Mouse (Mus musculus) granulocyte monocyte progenitor cell, adult 5-6 weeks (primary cell): ENCODE measurements around the gene Bbs9. TPM values are rescaled to one million over a fixed set of nuclear protein-coding genes. Genes with fewer than 3 reads are reported as not detected.
"Not testable (repeated sequence)": the region's sequence is repeated elsewhere in the genome, so short reads cannot be mapped to it uniquely, and the experiment has no call there.

Experiments used
- ATAC-seq: replicated peaks from 2 replicates; pipeline ENCODE4 v1.8.0; 2016; ENCODE audit warnings: mild to moderate bottlenecking, moderate TSS enrichment, inconsistent platforms; ENCODE audit not compliant: poor library complexity, severe bottlenecking
- total RNA-seq, 2 experiments: library from RNA; stranded (forward) in 1 of 2; stranded (reverse) in 1 of 2; fragments of 200-712, 200-1000 nt in 1 of 2; fragments of >200 nt in 1 of 2; fragmentation: Nextera tagmentation in 1 of 2; gene quantifications; 2 replicates each; pipeline ENCODE4 v1.2.3; 2014 to 2017

The Bbs9 gene
- total RNA-seq, 2 experiments from 2014 or later, result 18.4 to 20.5 TPM

DNA sequence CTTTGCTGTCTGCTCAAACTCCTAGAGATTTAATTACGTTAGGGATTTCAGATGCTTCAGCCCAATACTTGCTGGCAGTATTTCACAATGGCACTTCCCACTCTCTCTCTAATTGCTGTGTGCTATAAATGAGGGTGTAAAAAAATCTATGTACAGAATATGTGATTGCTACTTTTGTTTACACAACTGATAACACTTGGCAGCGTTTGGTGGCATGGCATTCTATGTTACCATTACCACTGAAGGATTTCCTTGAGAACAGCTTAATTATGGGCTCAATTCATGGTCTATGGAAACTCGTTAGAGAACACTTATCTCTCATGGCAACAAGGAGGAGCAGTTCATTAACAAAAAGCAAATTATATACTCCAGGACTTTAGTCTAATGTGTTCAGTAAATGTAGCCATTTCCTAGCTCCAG, 351.1 kb downstream of the Bbs9 start:
- ATAC-seq, result no peak

DNA sequence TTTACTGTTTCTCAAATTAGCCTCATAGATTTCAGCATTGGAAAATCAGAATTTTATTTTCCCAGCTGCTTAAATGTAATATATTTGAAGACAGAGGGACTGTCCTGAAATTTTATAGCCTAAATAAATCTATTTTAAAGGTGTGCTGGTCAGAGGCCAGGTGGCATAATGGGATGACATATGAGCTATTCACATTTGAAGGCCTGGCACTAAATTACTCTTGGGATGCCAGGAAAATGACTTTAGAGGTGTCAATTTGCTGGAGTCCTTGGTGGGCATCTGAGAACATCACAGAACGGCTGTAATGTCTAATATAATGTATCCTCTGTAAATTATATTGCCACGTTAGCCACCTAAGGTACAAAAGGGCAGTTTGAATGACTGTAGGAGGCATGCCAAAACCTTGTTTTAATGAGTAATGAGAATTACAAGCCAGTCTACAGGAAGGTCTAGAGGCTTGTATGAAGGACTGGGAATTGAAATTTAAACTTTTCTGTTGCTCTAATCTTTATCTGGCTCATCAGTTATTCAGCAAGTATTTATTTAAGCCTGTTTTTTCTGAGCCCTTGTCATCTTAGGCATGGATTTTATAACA, 351.8 kb downstream of the Bbs9 start:
- no peak for ATAC-seq

DNA sequence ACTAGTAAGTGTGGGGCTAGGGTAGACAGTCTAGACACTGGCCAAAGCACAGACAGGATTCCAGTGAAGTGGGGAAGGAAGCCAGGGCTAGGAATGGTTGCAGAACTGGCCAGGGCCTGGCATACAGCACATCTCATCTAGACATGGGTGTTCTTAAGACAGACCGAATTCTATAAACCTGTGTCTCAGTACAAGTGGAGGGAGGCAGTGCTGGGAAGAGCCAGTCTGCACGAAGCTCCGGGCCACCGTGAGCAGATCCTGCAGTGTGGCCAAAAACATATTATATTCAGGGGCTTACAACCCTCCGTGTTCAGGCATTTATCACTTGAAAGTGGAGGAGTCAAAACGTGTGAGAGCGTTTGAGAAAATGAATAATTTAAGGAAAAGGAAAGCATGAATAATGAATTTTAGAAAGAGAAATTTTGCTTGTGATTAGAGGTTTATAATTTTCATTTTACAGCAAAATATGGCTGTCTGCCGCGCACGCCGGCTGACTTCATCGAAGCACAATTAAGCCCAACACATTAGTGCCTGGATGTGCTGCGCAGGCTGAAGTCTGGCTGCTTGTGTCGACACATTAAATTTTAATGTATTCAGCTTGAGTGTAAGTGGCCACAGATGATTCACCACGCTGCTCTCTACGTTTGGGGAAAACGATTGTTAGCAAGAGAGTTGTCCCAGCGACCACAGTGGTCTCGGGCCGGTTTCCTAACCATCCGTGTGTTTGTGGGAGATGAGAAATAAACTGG, 353.9 kb downstream of the Bbs9 start:
- no peak for ATAC-seq

DNA sequence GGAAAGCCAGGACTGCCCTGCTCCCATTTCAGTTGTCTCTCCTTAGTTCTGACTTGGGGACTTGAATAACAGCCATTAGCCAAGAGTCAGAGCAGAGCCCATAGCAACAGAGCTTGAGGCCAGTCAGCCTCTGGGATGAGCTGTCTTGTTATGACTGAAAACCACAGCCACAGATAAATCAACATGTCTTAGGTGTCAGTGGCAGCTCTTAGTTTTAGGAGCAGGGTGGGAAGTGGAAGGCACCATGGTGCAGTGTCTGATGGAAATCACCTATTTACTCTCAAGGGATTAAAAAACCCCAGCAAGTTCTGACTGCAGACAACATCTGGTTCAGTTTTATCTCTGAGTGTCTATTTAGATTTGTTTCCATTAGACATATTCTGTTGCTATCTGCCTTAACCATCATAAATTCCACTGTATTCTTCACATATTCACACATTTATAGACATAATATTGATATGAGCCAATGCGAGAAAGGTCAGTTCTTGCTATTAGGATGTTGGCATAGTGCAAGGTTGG, 359.5 kb downstream of the Bbs9 start:
- ATAC-seq, result no peak

DNA sequence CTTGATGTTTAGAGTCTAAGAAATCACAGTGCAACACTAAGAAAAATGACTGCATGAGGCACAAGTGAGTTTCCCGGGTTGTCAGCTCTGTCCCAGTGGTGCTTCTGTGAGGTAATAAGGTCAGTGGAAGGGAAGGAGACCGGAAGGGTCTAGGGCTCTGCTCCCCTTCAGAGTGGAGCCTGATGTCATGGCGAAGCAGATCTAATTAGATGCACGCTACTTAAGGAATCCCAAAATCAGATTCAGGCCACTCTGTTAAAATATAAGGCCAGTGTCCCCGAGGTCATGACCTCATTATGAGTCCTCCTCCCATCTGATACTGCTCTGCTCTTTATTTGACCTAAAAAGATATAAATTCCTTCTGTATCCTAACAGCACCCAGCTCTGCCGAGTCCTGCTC, 361.5 kb downstream of the Bbs9 start:
- no peak for ATAC-seq

DNA sequence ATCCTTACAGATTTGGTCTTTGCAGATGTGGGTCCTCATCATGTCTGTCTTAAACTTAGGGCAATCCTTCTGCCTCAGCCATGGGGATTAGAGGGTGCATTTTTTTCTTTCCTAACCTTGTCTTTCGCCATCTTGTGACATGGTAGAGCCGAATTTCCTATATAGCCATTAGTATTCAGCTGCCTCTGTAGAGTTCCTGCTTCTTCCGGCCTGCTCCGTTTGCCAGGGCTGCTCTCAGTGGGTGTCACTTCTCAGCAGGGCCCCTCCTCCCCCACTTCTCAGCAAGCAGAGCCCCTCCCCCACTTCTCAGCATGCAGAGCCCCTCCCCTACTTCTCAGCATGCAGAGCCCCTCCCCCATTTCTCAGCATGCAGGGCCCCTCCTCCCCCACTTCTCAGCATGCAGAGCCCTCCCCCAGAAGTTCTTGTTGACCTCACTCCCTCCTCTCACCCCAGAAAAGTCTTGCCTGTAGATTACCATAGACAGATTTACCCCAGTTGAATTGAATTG, 362.2 kb downstream of the Bbs9 start:
- no peak for ATAC-seq

DNA sequence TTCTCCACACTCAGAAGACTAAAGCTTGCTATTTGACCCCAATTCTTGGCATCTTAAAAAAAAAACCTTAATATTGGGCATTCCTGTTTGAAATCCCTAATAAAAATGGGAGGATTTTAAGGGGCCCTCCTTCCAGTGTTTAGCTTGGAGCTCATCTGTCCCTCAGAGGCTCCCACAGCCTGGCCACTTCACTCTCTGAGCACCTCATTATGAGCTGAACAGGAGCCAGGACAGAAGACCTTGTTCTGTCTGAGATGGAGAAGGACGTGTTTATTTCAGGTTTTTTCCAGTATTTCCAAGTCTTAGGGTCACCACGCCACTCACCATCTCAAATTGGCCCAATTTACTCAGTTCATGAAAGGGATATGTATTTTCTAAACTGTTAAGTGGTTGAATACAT, 370.5 kb downstream of the Bbs9 start:
- ATAC-seq, result no peak

DNA sequence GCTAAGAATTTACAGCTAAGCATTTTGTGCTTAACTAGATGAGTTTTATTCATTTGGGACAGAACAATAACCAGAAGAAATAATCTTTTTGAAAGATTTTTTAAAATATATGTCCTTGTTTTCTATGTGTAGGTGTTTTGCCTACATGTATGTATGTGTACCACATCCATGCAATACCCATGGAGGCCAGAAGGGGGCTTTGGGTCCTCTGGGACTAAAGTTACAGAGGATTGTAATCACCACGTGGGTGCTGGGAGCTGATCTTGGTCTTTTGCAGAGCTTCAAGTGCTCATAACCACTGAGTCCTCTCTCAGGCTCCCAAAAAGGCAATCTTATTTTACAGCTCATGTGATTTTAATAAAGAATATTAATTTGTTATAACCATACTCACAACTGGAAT, 371.3 kb downstream of the Bbs9 start:
- no peak for ATAC-seq

DNA sequence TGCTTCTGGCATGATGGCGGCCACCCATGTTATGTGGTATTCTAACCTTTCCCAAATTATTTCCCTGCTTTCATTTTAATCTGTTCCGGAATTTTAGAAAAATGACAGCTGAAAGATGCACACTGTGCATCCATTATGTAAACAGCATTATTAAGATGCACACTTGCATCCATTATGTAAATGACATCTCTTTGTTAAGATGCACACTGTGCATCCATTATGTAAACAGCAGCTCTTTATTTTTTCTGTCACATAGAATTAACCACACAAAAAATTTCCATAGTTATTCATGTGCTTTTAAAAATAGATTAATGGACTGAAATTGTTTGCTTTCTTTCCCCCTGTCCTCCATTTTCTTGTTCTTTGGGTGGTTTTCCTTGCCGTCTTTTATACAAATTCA, 373.3 kb downstream of the Bbs9 start:
- no peak for ATAC-seq

DNA sequence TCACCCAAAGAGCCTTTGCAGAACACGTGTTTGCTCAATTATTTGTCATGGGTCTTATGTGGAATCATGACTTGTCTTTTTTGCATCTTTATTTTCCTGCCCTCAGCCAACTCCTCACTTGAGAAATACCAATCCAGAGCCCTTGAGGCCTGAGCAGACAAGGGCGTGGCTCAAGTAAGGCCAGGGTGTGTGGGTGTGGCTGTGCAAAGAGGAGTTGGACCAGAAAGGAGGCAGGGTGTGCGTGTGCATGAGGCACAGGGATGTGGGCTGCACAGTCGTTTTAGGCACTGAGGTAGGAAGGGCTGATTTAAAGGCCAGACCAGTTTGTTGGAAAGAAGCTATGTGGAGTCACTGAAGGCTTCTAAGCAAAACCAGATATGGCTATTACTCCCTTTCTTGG, 373.7 kb downstream of the Bbs9 start:
- no peak for ATAC-seq

DNA sequence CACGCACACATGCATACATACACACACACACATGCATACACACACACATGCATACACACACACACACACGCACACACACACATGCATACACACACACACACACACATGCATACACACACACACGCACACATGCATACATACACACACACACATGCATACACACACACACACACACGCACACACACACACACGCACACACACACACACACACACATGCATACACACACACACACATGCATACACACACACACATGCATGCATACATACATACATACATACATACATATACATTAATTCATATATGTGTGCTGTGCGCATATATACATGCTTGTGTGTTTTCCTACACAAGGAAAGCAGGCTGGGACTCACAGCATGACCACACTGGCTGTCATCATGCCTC, 393.6 kb downstream of the Bbs9 start:
- ATAC-seq, result not testable (repeated sequence)

DNA sequence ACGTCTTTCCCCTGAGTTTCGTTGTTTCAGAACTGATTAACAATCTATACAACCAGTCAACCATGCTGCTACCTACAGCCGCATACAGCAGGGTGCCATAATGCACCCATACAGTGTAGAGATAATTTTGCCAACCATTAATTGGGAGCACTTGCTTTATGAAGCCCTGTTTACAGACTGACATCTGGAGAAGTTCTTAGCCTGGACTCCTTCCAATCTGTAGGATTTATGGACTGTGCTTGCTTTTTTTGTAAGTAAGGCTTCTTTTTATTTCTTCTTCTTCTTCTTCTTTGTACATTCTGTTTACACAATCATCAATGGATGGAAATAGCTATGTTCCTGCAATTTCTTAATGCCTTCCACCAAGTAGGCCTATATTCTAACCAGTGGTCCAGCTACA, 395.1 kb downstream of the Bbs9 start:
- ATAC-seq, result no peak

DNA sequence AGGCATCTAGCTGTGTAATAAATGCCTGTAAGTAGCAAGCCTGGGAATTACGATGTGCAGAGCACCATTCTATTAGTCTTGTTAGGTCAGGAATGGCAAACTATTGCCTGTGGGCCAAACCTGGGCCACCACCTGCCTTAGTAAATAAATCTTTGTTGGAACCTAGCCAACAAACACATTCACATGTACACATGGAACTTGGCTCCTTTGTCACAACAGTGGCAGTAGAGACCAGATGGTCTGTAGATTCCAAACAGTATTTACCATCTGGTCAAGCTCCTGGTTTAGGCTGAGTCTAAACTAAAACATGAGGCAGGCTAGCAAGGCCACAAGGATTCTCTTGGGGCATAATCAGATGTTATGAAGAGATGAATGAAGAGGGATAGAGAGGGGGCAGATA, 399.7 kb downstream of the Bbs9 start:
- no peak for ATAC-seq

DNA sequence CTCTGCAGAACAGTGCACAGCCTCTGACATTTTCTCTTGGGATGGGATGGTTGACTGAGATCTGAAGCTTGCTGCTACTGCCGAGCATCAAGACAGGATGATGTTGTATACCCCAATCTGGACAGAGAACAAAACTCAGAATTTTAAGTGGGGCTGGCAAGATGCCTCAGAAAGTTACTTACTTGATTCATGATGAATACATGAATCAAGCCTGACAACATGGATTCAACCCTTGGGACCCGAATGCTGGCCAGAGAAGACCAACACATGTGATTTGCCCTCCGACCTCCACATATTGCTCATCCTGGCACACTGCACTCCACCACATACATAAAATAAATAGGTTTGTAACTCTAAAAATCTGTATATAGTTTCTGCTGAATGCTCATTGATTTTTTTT, 403.8 kb downstream of the Bbs9 start:
- ATAC-seq, result no peak

DNA sequence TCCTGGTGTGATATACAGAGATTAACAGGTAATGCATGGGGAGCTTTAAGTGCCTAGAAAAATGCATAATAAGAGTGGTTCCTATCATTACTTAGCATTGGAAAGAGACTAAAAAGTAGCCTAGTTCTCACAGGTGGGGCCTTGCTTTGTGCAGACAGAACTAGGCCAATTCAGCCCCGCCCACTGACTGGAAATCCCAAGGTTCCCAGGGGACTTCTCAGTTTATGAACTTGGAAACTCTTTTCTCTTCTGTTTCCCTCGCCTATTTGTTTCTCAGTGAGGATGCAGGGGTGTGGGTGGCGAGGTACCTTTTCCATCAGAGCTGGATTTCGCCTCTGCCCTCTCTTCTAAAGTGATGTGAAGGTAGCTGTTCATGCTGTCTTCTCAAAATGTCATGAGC, 410.8 kb downstream of the Bbs9 start:
- ATAC-seq, result no peak

DNA sequence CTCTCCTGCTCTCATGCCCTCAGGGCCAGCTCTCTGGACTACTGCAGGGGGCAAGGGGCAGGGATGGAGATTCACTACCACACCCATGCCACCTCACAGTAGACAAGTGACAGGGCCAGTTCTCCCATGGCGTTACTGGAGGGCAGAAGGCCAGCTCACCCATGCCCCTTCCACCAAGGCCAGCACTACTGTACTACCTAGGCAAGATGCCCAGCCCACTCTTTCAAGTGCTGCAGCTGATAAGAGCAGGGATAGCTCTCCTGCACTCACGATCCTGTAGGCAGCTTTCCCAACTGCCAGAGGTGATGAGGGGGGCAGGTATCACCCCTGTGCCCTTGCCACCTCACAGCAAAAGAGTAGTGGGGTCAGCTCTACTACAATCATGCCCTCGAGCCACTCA, 429.9 kb downstream of the Bbs9 start:
- ATAC-seq, result no peak

DNA sequence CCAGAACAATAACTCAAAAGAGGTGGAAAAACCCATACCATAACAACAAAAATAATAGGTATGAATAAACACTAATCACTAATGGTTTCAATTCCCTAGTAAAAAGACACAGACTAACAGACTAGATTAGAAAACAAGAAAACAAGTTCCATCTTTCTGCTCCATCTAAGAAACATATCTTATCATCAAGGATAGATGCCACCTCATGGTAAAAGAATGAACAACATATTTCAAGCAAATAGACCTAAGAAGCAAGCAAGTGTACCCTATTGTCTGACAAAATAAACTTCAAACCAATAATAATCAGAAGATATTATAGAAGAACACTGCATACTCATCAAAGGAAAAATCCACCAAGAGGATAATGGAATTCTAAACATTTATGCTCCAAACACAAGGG, 441.3 kb downstream of the Bbs9 start:
- ATAC-seq, result no peak

DNA sequence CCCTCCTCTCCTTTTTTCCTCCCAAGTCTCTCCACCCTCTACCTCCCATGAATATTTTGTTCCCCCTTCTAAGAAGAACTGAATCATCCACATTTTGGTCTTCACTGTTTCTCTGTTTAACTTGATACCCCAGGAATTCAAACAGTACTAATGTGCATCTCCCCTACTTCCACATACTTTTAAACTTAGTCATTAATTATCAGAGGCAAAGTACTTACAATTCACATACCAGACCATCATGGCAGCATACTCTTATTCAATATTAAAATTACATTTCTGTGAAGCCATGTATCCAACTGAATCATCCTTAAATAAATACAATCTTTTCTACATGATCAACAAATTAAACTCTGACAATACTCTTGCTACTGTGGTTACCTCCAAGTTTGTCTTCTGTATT, 460.1 kb downstream of the Bbs9 start:
- no peak for ATAC-seq
